Mouse (Mus musculus) hindbrain, embryonic 14.5 days (tissue): ENCODE measurements around the gene Mras. TPM values are rescaled to one million over a fixed set of nuclear protein-coding genes. Genes with fewer than 3 reads are reported as not detected.

Experiments used
- ATAC-seq: fragments of 200-750 bp; cut with Nextera tagmentation; 2 replicates; pipeline ENCODE4 v1.8.0; 2017; ENCODE audit warnings: moderate number of reproducible peaks, mild to moderate bottlenecking, moderate TSS enrichment, moderate library complexity; ENCODE audit not compliant: low FRiP score
- DNase-seq: peaks from one replicate; pipeline ENCODE4 v3.0.0-alpha.2; 2015; ENCODE audit warnings: low spot score
- H3K27ac ChIP-seq: fragments of 300-500 bp; sonication (generic); 2 replicates; pipeline ENCODE4 v1.5.1; 2014; ENCODE audit warnings: mild to moderate bottlenecking, moderate library complexity
- H3K27me3 ChIP-seq: fragments of 300-500 bp; sonication (generic); 2 replicates; pipeline ENCODE4 v1.6.1; 2014; ENCODE audit warnings: mild to moderate bottlenecking, low read length, mixed read lengths; ENCODE audit not compliant: control insufficient read depth, insufficient read depth
- H3K36me3 ChIP-seq: fragments of 300-500 bp; sonication (generic); replicated peaks from 2 replicates; pipeline ENCODE4 v1.6.1; 2014; ENCODE audit not compliant: control insufficient read depth, insufficient read depth
- H3K4me1 ChIP-seq: fragments of 300-500 bp; sonication (generic); replicated peaks from 2 replicates; pipeline ENCODE4 v1.6.1; 2014; ENCODE audit warnings: antibody characterized with exemption, low read length, mixed read lengths; ENCODE audit not compliant: control insufficient read depth, insufficient read depth
- H3K4me2 ChIP-seq: fragments of 300-500 bp; sonication (generic); replicated peaks from 2 replicates; pipeline ENCODE4 v1.6.1; 2014; ENCODE audit warnings: mild to moderate bottlenecking, moderate library complexity
- H3K4me3 ChIP-seq: fragments of 300-500 bp; sonication (generic); replicated peaks from 2 replicates; pipeline ENCODE4 v1.5.1; 2014; ENCODE audit warnings: mild to moderate bottlenecking, low read length
- H3K9ac ChIP-seq: fragments of 300-500 bp; sonication (generic); 2 replicates; pipeline ENCODE4 v1.6.1; 2014
- H3K9me3 ChIP-seq: fragments of 300-500 bp; sonication (generic); 2 replicates; pipeline ENCODE4 v1.6.1; 2016; ENCODE audit warnings: low read length; ENCODE audit not compliant: control insufficient read depth
- WGBS: fragments of 180-500 bp; shearing (Covaris S2); extraction: QIAGEN DNeasy Blood & Tissue Kit; methylation state at CpG from one replicate; pipeline ENCODE4 v1.1.7; 2014; 5-methylcytosine and 5-hydroxymethylcytosine counted together
- polyA plus RNA-seq: library from polyadenylated mRNA; unstranded; fragments of >200 nt; fragmentation: Nextera tagmentation; extraction: Ambion mirVana; gene quantifications from 2 replicates; pipeline ENCODE4 v1.2.1, GENCODE M21; 2014

Gene Mras
- polyA plus RNA-seq, result 55.3 and 62.9 TPM in 2 replicates

DNA sequence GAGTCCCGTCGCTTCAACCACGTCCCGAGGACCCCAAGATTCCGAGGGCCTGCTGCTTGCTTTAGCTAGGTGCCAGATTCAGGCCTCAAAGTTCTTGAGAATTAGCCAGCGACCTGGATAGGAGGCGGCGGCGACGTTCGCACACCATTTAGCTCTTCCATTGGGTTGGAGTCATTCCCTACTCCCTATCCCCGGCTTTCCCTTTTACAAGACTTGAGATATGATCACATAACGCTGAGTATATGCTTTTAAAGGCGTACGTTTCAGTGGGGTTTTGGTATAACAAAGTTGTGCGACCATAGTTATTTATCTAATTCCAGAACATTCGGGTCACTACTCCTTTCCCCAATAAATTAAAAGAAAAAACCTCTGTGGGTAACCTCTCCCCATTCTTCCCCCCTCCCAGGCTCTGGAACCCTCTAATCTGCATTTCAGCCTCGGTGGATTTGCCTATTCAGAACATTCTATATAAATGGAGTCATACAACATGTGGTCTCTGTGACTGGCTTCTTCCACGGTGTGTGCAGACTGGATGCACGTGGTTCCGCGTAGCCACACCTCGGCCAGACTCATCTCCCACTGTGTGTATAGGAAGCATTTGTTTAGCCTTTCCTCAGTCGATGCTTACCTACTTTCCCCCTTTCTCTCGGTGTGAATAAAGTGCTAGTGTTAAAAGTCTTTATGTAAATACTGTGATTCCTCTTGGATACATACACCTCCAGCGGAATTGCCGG is at the start of gene Mras:
TSS of gene Mras (minus strand) at position 351 of the 734 bp plus-strand sequence.
- H3K9ac ChIP-seq, result peak within 1 kb of the TSS; percentile 91
- ATAC-seq, result no peak
- peak within 1 kb of the TSS; percentile 87 for H3K27ac ChIP-seq
- H3K4me3 ChIP-seq, result peak within 1 kb of the TSS; percentile 80
- H3K9me3 ChIP-seq, result no peaks in the 10 kb centered on the region
- WGBS, result 16% methylated on average over 27 of the region's 27 CpGs
- peak within 1 kb of the TSS; percentile 72 for H3K4me2 ChIP-seq
- H3K27me3 ChIP-seq, result peaks cover 15% of the 10 kb centered on the region; the same call in 1 of the 2 replicates
- H3K4me1 ChIP-seq, result peaks cover 27% of the 10 kb centered on the region
- no peak for DNase-seq
- H3K36me3 ChIP-seq, result no peaks in the 10 kb centered on the region

DNA sequence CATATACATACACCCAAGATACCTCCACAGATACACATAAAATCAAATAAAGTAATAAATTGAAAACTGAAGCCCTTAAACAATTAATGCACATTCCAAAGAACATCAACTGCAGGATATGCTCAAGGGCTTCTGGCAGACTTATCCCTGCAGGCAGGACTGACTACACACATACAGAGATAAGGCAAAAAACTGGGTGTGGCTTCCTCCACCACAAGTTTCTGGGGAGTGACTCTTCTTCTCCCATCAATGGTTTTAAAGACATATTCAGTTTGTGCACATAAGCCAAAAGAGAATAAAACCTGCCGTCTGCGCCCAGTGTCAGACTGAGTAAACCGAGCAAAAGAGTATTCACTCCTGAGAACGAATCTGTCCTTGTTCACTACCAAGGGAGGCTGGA is 48.0 kb upstream of the Mras start:
- 92% methylated on average over 4 of the region's 4 CpGs for WGBS
- H3K36me3 ChIP-seq, result peaks cover 72% of the 10 kb centered on the region
- H3K9ac ChIP-seq, result no peak overlapping the region
- H3K27ac ChIP-seq, result no peak overlapping the region
- H3K9me3 ChIP-seq, result no peaks in the 10 kb centered on the region
- H3K27me3 ChIP-seq, result no peaks in the 10 kb centered on the region
- H3K4me1 ChIP-seq, result 0 out of 2 replicates have a peak, but pooled peaks cover 5% of the 10 kb centered on the region
- no peak for DNase-seq
- no peak for ATAC-seq
- H3K4me2 ChIP-seq, result no peak overlapping the region
- no peak overlapping the region for H3K4me3 ChIP-seq

GRCm38 (mm10) chr9:99484632-99485031 is 47.5 kb upstream of the Mras start:
- Histone ChIP-seq H3K36me3 (peaks cover 69% of the 10 kb centered on the region), H3K27ac (no peak overlapping the region), H3K4me2 (no peak overlapping the region), H3K9me3 (no peaks in the 10 kb centered on the region), H3K4me3 (no peak overlapping the region), H3K27me3 (no peaks in the 10 kb centered on the region), H3K9ac (no peak overlapping the region), H3K4me1 (0 out of 2 replicates have a peak, but pooled peaks cover 5% of the 10 kb centered on the region)
- ATAC-seq (no peak), DNase-seq (no peak)

DNA sequence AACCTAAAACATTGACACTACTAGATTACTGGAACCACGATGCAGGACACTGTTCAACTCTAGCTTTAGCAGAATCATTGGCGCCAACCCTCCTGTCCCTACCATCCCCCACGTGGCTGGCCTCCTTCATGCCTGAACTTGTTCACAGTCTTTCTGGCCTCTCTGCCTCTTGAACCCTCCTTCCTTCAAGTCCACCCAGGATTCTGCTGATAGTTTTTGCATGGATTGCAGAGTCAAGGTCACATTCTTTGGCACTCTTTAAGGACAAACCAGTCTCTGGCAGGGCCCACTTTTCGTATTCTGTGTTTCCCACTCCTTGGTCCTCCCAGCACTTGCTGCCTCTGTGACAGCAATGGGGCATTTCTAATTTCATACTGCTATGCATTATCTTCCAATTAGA is 46.0 kb upstream of the Mras start:
- WGBS, result 86% methylated on average over 4 of the region's 4 CpGs
- no peaks in the 10 kb centered on the region for H3K27me3 ChIP-seq
- no peak overlapping the region for H3K9ac ChIP-seq
- peaks cover 63% of the 10 kb centered on the region for H3K36me3 ChIP-seq
- H3K27ac ChIP-seq, result no peak overlapping the region
- H3K4me3 ChIP-seq, result no peak overlapping the region
- DNase-seq, result no peak
- 0 out of 2 replicates have a peak, but pooled peaks cover 5% of the 10 kb centered on the region for H3K4me1 ChIP-seq
- H3K4me2 ChIP-seq, result no peak overlapping the region
- H3K9me3 ChIP-seq, result no peaks in the 10 kb centered on the region
- ATAC-seq, result no peak

- no peak overlapping the region for H3K4me2 ChIP-seq
- no peaks in the 10 kb centered on the region for H3K9me3 ChIP-seq
- H3K9ac ChIP-seq, result no peak overlapping the region
- DNase-seq, result peak; percentile 56
- H3K27me3 ChIP-seq, result no peaks in the 10 kb centered on the region
- no peak overlapping the region for H3K4me3 ChIP-seq
- H3K36me3 ChIP-seq, result peaks cover 41% of the 10 kb centered on the region
- H3K4me1 ChIP-seq, result 0 out of 2 replicates have a peak, but pooled peaks cover 5% of the 10 kb centered on the region
- no peak overlapping the region for H3K27ac ChIP-seq
- 81% methylated on average over 4 of the region's 4 CpGs for WGBS
- peak; percentile 55; the same call in 1 of the 2 replicates for ATAC-seq
These were observed 43.6 kb upstream of the Mras start for GRCm38 (mm10) chr9:99480764-99481163.

GRCm38 (mm10) chr9:99479181-99479711 is 42.1 kb upstream of the Mras start:
- 72% methylated on average over 9 of the region's 9 CpGs for WGBS
- H3K9ac ChIP-seq, result no peak overlapping the region
- DNase-seq (no peak), ATAC-seq (no peak)
- no peaks in the 10 kb centered on the region for H3K27me3 ChIP-seq
- H3K4me1 ChIP-seq, result 0 out of 2 replicates have a peak, but pooled peaks cover 5% of the 10 kb centered on the region
- H3K9me3 ChIP-seq, result no peaks in the 10 kb centered on the region
- no peak overlapping the region for H3K4me3 ChIP-seq
- peaks cover 39% of the 10 kb centered on the region for H3K36me3 ChIP-seq
- peak overlapping the region; percentile 34; the same call in 1 of the 2 replicates for H3K27ac ChIP-seq
- no peak overlapping the region for H3K4me2 ChIP-seq

DNA sequence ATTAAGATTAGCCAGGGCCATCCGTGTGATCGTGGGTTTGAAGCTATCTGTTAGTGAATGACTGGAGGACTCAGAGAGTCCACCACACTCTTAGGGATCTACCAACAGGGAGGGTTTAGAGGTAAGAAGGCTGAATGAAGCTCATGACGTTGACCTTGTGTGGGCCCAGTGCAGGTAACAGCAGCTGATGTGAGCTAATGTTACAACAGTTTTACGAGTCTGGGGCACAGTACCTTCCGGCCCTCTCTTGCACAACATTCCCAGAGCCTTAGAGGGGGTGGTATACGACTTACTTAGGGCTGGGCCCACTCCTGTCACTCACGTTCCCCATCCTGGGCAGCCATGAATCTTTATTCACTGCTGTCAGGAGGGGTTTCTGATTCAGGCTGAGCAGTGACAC is 34.2 kb upstream of the Mras start:
- H3K27me3 ChIP-seq, result no peaks in the 10 kb centered on the region
- no peak overlapping the region for H3K27ac ChIP-seq
- H3K4me3 ChIP-seq, result no peak overlapping the region
- H3K4me2 ChIP-seq, result no peak overlapping the region
- WGBS, result 82% methylated on average over 7 of the region's 7 CpGs
- no peaks in the 10 kb centered on the region for H3K9me3 ChIP-seq
- H3K36me3 ChIP-seq, result peaks cover 10% of the 10 kb centered on the region; the same call in 1 of the 2 replicates
- no peak overlapping the region for H3K9ac ChIP-seq
- no peak for DNase-seq
- H3K4me1 ChIP-seq, result no peaks in the 10 kb centered on the region
- no peak for ATAC-seq

DNA sequence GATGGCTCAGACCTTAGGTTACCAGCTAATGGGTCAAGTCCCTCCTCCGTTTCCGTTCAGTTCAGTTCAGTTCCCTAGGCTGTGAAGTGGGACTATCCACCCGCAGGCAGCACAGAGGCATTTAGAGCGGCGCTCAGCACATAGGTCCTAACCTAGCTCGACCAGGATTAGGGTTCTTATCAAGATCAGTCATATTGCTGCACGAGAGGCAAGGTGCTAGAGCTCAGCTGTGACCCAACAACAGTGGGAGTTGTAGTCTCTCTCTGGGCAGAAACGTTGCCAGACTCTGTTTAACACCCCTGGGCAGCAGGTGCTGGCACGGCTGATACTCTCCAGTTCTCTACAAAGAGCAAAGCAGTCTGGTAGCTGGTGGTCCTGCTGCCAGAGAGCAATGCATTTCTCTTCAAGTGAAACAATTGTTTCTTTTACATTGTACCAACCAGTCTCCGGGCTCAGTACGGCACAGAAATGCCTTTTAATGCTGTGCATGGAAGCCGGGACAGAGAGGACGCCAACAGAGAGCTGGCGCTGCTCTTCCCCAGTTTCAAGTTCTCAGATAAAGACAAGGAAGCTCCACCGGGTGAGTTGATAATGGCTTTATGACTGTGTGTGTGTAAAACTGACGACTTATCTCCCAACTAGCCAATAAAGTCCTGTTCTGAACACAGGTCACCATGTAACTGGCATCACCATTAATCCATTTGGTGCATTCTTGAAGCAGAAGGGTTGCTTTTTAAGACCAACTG is 33.3 kb upstream of the Mras start:
- ATAC-seq, result no peak
- Histone ChIP-seq H3K4me2 (no peak overlapping the region), H3K36me3 (peaks cover 7% of the 10 kb centered on the region; the same call in 1 of the 2 replicates), H3K9ac (no peak overlapping the region), H3K4me3 (no peak overlapping the region), H3K4me1 (no peaks in the 10 kb centered on the region), H3K27me3 (no peaks in the 10 kb centered on the region), H3K9me3 (no peaks in the 10 kb centered on the region), H3K27ac (no peak overlapping the region)
- no peak for DNase-seq
- WGBS, result 76% methylated on average over 16 of the region's 16 CpGs

DNA sequence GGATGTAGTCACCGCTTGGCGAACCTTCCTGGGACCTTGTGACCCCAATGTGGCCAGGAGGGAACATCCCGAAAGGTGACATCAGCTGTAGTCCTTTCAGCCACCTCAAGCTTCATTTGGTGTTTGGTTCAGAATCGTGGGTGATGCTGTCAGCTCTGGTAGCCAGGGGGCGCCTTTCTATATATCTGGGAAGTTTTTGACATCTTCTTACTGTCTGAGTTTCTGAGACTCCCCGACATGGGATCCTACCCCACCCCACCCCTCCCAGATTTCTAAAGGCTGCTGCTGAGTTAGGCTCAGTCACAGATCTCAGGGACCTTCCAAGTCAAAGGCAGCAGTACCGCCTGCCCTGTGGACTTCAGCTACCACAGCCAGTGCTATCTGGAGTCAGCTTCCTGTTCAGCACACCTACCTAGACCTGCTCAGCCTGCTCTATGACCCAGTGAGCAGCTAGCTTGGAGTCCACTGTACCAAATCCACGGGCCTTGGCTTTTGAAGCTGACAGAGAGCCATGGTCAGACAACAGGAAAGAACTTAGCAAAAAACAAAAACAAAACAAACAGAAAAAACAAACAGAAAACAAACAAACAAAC is 32.6 kb upstream of the Mras start:
- WGBS, result 75% methylated on average over 8 of the region's 8 CpGs
- ATAC-seq, result no peak
- Histone ChIP-seq H3K4me2 (no peak overlapping the region), H3K4me3 (no peak overlapping the region), H3K9ac (no peak overlapping the region), H3K36me3 (no peaks in the 10 kb centered on the region), H3K9me3 (no peaks in the 10 kb centered on the region), H3K4me1 (no peaks in the 10 kb centered on the region), H3K27me3 (no peaks in the 10 kb centered on the region), H3K27ac (no peak overlapping the region)
- no peak for DNase-seq
